Mouse (Mus musculus): ENCODE measurements around the gene Ccdc190. TPM values are rescaled to one million over a fixed set of nuclear protein-coding genes. Genes with fewer than 3 reads are reported as not detected.

The Ccdc190 gene
- under 1 TPM in 1 of 2 experiments, not detected in 1; 0.32 TPM for polyA plus RNA-seq (2012; fragmentation: generic; extraction: Trizol)

GRCm38 (mm10) chr1:169928454-169928971 is at the start of gene Ccdc190:
TSS of gene Ccdc190 (plus strand) at chr1:169928648.

GRCm38 (mm10) chr1:169968792-169969515 is 40.5 kb downstream of the Ccdc190 start, which contains the start of gene Hsd17b7:
TSS of gene Hsd17b7 (minus strand) at chr1:169969241.

Other genes with a start within 250 kb of the Ccdc190 start
- gene Rgs4, start 181.0 kb upstream of the Ccdc190 start, polyA plus RNA-seq (2012; fragmentation: generic; extraction: Trizol), result under 1 TPM; 0.05 to 0.64 TPM
- 1 to 10 TPM in 1 of 2 experiments, under 1 TPM in 1; 0.89 to 4.4 TPM for gene Hsd17b7, start 40.6 kb downstream of the Ccdc190 start, polyA plus RNA-seq (2012; fragmentation: generic; extraction: Trizol)
- gene Ddr2, start 182.1 kb downstream of the Ccdc190 start, polyA plus RNA-seq (2012; fragmentation: generic; extraction: Trizol), result 10 to 100 TPM in 1 of 2 experiments, 1 to 10 TPM in 1; 2.1 to 30.3 TPM
- 10 to 100 TPM in 1 of 2 experiments, 1 to 10 TPM in 1; 5.9 to 13.4 TPM for gene Uap1, start 246.3 kb downstream of the Ccdc190 start, polyA plus RNA-seq (2012; fragmentation: generic; extraction: Trizol)